Mouse (Mus musculus) liver, postnatal 0 days (tissue): ENCODE measurements at regions not wholly inside any gene's neighbourhood (a gene's known extent, or its start where the extent isn't known, plus 50 kb on each side); places are given as distances from the start of the nearest gene placed in this dataset.

Source experiments
- ATAC-seq: fragments of 200-750 bp; cut with Nextera tagmentation; 2 replicates; pipeline ENCODE4 v1.8.0; 2017; ENCODE audit warnings: mild to moderate bottlenecking, moderate library complexity
- DNase-seq: peaks from one replicate; pipeline ENCODE4 v3.0.0-alpha.2; 2016
- H3K27ac ChIP-seq: fragments of 300-500 bp; sonication (generic); 2 replicates; pipeline ENCODE4 v1.5.1; 2014; ENCODE audit warnings: antibody characterized with exemption, moderate library complexity, mild to moderate bottlenecking, low read depth
- H3K27me3 ChIP-seq: fragments of 300-500 bp; sonication (generic); 2 replicates; pipeline ENCODE4 v1.6.1; 2014; ENCODE audit warnings: low read length, control low read depth, mixed read lengths; ENCODE audit not compliant: insufficient read depth
- H3K36me3 ChIP-seq: fragments of 300-500 bp; sonication (generic); replicated peaks from 2 replicates; pipeline ENCODE4 v1.6.1; 2014; ENCODE audit warnings: mild to moderate bottlenecking, control low read depth, low read length, moderate library complexity, mixed read lengths; ENCODE audit not compliant: insufficient read depth
- H3K4me1 ChIP-seq: fragments of 300-500 bp; sonication (generic); 2 replicates; pipeline ENCODE4 v1.6.1; 2014; ENCODE audit warnings: antibody characterized with exemption, mild to moderate bottlenecking, control low read depth; ENCODE audit not compliant: insufficient read depth
- H3K4me2 ChIP-seq: fragments of 300-500 bp; sonication (generic); 2 replicates; pipeline ENCODE4 v1.6.1; 2014; ENCODE audit warnings: low read depth, mild to moderate bottlenecking, low read length, moderate library complexity, mixed read lengths
- H3K4me3 ChIP-seq: fragments of 300-500 bp; sonication (generic); 2 replicates; pipeline ENCODE4 v1.5.1; 2014; ENCODE audit warnings: low read depth, low read length
- H3K9ac ChIP-seq: fragments of 300-500 bp; sonication (generic); replicated peaks from 2 replicates; pipeline ENCODE4 v1.6.1; 2014; ENCODE audit warnings: mild to moderate bottlenecking, moderate library complexity
- H3K9me3 ChIP-seq: fragments of 300-500 bp; sonication (generic); 2 replicates; pipeline ENCODE4 v1.6.1; 2016; ENCODE audit warnings: mild to moderate bottlenecking, control low read depth, low read length, mixed read lengths
- CTCF ChIP-seq: sonication (generic); IDR thresholded peaks from 2 replicates; pipeline ENCODE4 v1.5.1; 2016; ENCODE audit warnings: antibody characterized with exemption, low read depth
- EP300 ChIP-seq: IDR thresholded peaks from 2 replicates; pipeline ENCODE4 v1.6.1; 2016; ENCODE audit warnings: antibody characterized with exemption, low read depth, mild to moderate bottlenecking
- WGBS: fragments of 180-500 bp; shearing (Covaris S2); extraction: QIAGEN DNeasy Blood & Tissue Kit; methylation state at CpG from one replicate; pipeline ENCODE4 v1.1.7; 2014; ENCODE audit not compliant: insufficient replicate concordance; 5-methylcytosine and 5-hydroxymethylcytosine counted together

DNA sequence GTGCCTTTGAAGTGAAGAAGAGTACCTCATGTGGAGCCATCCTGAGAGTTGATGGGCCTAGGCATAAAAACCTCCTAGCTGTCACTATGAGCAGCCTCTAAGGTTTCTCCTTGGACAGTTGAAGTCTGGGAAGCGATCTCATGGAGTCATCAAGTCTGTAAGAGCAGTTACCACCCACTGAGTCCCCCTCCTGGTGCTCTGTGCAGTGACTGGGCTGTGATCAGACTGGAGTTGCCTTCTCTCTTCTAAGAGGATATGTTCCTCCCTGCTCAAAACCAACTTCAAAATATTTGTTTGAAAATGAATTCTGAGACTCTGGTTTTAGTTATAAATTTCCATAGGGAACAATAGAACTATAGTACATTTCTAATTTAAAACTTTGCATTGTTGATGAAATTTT, 283.3 kb downstream of the Cetn3 start:
- TF ChIP-seq CTCF (no peak), EP300 (no peak)
- no peaks in the 10 kb centered on the region for H3K9me3 ChIP-seq
- 50% methylated on average over 1 of the region's 1 CpGs for WGBS

DNA sequence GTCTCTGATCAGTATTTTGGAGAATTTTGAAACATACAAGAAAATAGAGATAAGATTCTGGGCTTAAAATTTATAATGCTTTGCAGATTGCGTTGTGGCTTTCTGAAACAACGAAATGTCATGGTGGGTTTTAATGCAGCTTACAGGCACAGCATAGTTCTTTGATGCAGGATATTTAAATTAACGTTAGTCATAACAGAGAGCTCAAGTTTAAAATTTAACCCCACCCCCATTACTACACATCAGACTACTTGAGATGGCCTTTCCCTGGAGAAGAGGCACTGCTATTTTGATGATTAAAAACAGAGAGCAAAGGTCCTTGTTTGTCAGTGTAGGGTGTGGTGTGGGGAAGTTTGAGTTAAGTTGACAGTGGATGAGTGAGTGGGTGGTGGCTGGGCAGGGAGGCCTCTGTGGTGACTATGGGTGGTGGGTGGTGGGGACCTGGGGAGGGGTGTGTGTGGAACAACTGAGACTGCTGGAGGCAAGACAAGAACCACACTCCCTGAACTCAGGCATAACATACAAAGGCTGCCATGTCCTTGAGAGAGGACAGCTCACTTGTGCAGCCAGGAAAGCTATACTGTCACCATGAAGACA, 283.9 kb downstream of the Cetn3 start:
- no peak for ATAC-seq
- H3K27ac ChIP-seq: no peak overlapping the region
- H3K4me3 ChIP-seq: no peak overlapping the region

More for the DNA sequence above, 283.3 kb downstream of the Cetn3 start:
- Histone ChIP-seq H3K9ac (no peak overlapping the region), H3K4me3 (no peak overlapping the region), H3K27me3 (no peaks in the 10 kb centered on the region), H3K27ac (no peak overlapping the region), H3K36me3 (no peaks in the 10 kb centered on the region), H3K4me2 (no peak overlapping the region), H3K4me1 (no peaks in the 10 kb centered on the region)
- DNase-seq (no peak), ATAC-seq (no peak)

DNA sequence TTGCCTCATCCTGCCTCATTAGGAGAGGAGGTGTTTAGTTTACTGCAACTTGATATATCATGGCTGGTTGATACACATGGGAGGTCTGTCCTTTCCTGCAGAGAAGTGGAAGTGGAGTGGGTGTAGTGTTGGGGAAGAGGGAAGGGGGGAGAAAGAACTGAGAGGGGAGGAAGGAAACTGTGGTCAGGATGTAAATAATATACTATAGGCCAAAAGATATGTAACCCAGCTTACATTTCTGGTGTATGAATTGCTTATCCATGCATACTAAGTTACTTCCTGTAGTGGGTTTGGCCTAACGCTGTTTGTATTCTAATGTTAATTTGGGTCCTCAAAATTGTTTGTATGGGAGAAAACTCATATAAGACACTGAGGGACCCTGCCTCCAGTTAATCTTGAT, 289.6 kb downstream of the Cetn3 start:
- H3K9me3 ChIP-seq: no peaks in the 10 kb centered on the region
- H3K27ac ChIP-seq: no peak overlapping the region
- H3K27me3 ChIP-seq: no peaks in the 10 kb centered on the region
- TF ChIP-seq EP300 (no peak), CTCF (no peak)
- no peak overlapping the region for H3K4me3 ChIP-seq
- H3K4me1 ChIP-seq: no peaks in the 10 kb centered on the region
- H3K9ac ChIP-seq: no peak overlapping the region
- H3K4me2 ChIP-seq: no peak overlapping the region
- DNase-seq (no peak), ATAC-seq (no peak)
- whole genome bisulfite sequencing: 58% methylated on average over 1 of the region's 1 CpGs
- H3K36me3 ChIP-seq: no peaks in the 10 kb centered on the region

More for the DNA sequence above, 283.9 kb downstream of the Cetn3 start:
- no peaks in the 10 kb centered on the region for H3K27me3 ChIP-seq
- 71% methylated on average over 3 of the region's 3 CpGs for WGBS
- H3K4me2 ChIP-seq: no peak overlapping the region
- no peaks in the 10 kb centered on the region for H3K4me1 ChIP-seq
- no peak for DNase-seq
- no peak overlapping the region for H3K9ac ChIP-seq
- H3K36me3 ChIP-seq: no peaks in the 10 kb centered on the region
- TF ChIP-seq CTCF: no peak
- no peak for TF ChIP-seq EP300
- H3K9me3 ChIP-seq: no peaks in the 10 kb centered on the region

DNA sequence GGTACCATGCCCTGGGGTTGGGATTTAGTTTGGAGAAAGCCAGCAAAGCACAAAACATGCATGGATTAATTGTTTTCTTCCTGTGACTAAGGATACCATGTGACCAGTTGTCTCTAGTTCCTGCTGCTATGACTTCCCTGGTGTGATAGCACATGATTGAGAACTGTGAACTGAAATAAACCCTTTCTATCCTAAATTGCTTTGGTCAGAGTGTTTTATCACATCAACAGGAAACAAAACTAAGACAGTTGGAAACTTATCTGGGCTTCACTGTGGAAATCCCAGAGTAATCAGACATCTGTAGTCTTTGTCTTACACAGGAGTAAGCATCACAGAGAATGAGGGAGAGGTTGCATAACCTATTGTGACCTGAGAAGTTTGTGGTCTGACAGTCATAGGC, 290.5 kb downstream of the Cetn3 start:
- Histone ChIP-seq H3K4me1 (no peaks in the 10 kb centered on the region), H3K27me3 (no peaks in the 10 kb centered on the region), H3K9ac (no peak overlapping the region), H3K4me3 (no peak overlapping the region), H3K27ac (no peak overlapping the region), H3K4me2 (no peak overlapping the region), H3K36me3 (no peaks in the 10 kb centered on the region), H3K9me3 (no peaks in the 10 kb centered on the region)
- no peak for TF ChIP-seq EP300
- TF ChIP-seq CTCF: no peak
- DNase-seq (no peak), ATAC-seq (peak; percentile 21; the same call in 1 of the 2 replicates)

DNA sequence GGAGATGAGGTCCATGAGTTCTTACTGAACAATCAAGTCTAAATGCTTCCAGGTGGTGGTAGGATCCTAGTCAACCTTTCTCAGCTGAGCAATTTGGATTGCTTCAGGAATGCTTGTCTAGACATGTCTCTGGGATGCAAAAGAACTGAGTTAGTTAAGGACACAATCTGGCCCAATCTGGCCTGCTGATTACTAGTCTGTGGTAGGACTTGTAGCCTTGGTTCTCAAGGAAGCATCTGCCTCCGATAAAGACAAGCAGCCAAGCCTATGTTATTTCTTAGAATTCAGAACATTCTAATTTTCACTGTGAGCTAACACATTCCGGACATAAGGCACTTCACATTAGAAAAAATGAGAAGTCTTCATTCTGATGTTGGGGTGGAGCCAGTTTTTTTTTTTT, 298.5 kb downstream of the Cetn3 start:
- 73% methylated on average over 2 of the region's 2 CpGs for WGBS
- Histone ChIP-seq H3K9ac (no peak overlapping the region), H3K4me3 (no peak overlapping the region), H3K27me3 (no peaks in the 10 kb centered on the region), H3K36me3 (no peaks in the 10 kb centered on the region), H3K4me2 (no peak overlapping the region), H3K4me1 (no peaks in the 10 kb centered on the region), H3K9me3 (no peaks in the 10 kb centered on the region), H3K27ac (no peak overlapping the region)
- DNase-seq (no peak), ATAC-seq (no peak)
- TF ChIP-seq CTCF (no peak), EP300 (no peak)

- Histone ChIP-seq H3K4me2 (no peak overlapping the region), H3K9ac (no peak overlapping the region), H3K4me3 (no peak overlapping the region), H3K27me3 (no peaks in the 10 kb centered on the region), H3K27ac (no peak overlapping the region), H3K4me1 (no peaks in the 10 kb centered on the region), H3K9me3 (no peaks in the 10 kb centered on the region), H3K36me3 (no peaks in the 10 kb centered on the region)
- 59% methylated on average over 3 of the region's 3 CpGs for WGBS
- DNase-seq (peak; percentile 18), ATAC-seq (no peak)
- no peak for TF ChIP-seq EP300
- TF ChIP-seq CTCF: no peak
Measured at GRCm38 (mm10) chr13:82087635-82088034, 304.8 kb downstream of the Cetn3 start.

DNA sequence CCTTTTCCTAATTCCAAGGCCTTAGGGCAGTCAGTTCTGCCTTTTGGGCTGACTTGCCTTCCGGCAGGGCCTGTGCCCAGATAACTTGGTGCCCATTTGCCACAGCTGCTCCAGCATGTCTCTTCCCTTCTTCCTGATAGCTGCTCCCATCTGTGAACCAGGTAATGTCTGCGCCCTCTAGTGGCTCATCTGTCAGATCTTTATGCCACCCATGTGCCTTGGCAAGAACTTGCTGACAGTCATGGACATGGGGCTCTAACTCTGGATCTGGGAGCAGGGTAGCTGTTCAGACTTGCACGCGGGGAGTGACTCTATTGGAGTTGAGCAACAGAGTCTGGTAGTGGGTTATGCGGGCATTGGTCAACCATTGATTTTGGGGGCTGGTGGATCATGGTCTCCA, 309.3 kb downstream of the Cetn3 start:
- no peak overlapping the region for H3K27ac ChIP-seq
- H3K27me3 ChIP-seq: no peaks in the 10 kb centered on the region
- H3K4me3 ChIP-seq: no peak overlapping the region
- H3K4me2 ChIP-seq: no peak overlapping the region
- no peaks in the 10 kb centered on the region for H3K4me1 ChIP-seq
- no peak overlapping the region for H3K9ac ChIP-seq
- TF ChIP-seq EP300 (no peak), CTCF (peak; percentile 52)
- 75% methylated on average over 5 of the region's 5 CpGs for WGBS
- DNase-seq: peak; percentile 16
- H3K9me3 ChIP-seq: no peaks in the 10 kb centered on the region
- ATAC-seq: no peak
- H3K36me3 ChIP-seq: no peaks in the 10 kb centered on the region
